Mouse (Mus musculus) small intestine, adult 2 months (tissue): ENCODE results near the gene 3830406C13Rik.

Experiments
- CTCF ChIP-seq: fragments of 200-500 bp; IDR thresholded peaks from 2 replicates; pipeline ENCODE4 v1.5.1; 2012; ENCODE audit warnings: low read depth, mild to moderate bottlenecking, control low read depth, inconsistent platforms, low read length, moderate library complexity, mixed read lengths; ENCODE audit not compliant: insufficient replicate concordance, insufficient read length; ENCODE audit errors: extremely low read depth
- POLR2A ChIP-seq: fragments of 200-500 bp; IDR thresholded peaks from 2 replicates; pipeline ENCODE4 v1.6.1; 2012; ENCODE audit warnings: low read depth, mild to moderate bottlenecking, control low read depth, inconsistent platforms, low read length, moderate library complexity

DNA sequence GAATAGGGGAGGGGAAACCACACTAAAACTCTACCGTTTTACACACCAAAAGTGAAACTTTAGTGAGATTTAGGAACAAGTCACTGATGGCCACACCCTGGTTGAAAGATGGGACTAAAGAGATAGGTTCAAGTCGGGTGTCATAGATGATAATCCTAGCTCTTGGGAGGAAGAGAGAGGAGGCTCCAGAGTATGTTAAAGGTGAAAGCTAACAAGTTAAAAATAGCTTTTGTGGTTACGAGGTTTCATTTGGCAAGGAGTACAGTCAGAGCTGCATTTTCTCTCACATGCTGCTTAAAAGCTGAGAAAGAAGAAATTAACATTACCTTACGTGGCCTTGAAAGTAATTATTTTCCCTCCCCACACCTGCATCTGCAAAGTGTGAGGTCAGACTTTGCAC is 40.2 kb upstream of the 3830406C13Rik start:
- TF ChIP-seq POLR2A = no peak
- TF ChIP-seq CTCF = no peak
